Mouse (Mus musculus): ENCODE measurements around the gene Ccdc9b. TPM values are rescaled to one million over a fixed set of nuclear protein-coding genes. Genes with fewer than 3 reads are reported as not detected.

Gene Ccdc9b
- total RNA-seq, 2 experiments from 2014 or later = 4.0 to 4.7 TPM

- DNase-seq (ENCODE audit: extremely low spot score in 1 of 2, low spot score in 2 of 2) = no peak
- no peak overlapping the region for H3K4me3 ChIP-seq
- H3K27ac ChIP-seq = no peak overlapping the region
- TF ChIP-seq CTCF (IDR thresholded peaks at IDR 0.05) = peak; percentile 57
- intact Hi-C loops (cut with DNase I) = loop anchor here (5.0 kb wide), 1 partner anchor 122 kb away; no protein-coding TSS in a partner anchor
Observed at GRCm38 (mm10) chr2:118759828-118760227, 2.6 kb downstream of the Ccdc9b start.

GRCm38 (mm10) chr2:118756103-118756502 lies 6.4 kb downstream of the Ccdc9b start:
- no peak overlapping the region for H3K4me3 ChIP-seq
- intact Hi-C loops (cut with DNase I) = no loop called here
- no peak overlapping the region for H3K27ac ChIP-seq
- no peak for TF ChIP-seq CTCF (IDR thresholded peaks at IDR 0.05)
- no peak for DNase-seq (ENCODE audit: extremely low spot score in 1 of 2, low spot score in 2 of 2)

- H3K27ac ChIP-seq = no peak overlapping the region
- intact Hi-C loops (cut with DNase I) = no loop called here
- no peak overlapping the region for H3K4me3 ChIP-seq
- no peak for TF ChIP-seq CTCF (IDR thresholded peaks at IDR 0.05)
- no peak for DNase-seq (ENCODE audit: extremely low spot score in 1 of 2, low spot score in 2 of 2)
Observed at GRCm38 (mm10) chr2:118755407-118755806, 7.1 kb downstream of the Ccdc9b start.

GRCm38 (mm10) chr2:118754143-118754542 lies 8.3 kb downstream of the Ccdc9b start:
- no peak for TF ChIP-seq CTCF (IDR thresholded peaks at IDR 0.05)
- intact Hi-C loops (cut with DNase I) = no loop called here
- no peak for DNase-seq (ENCODE audit: extremely low spot score in 1 of 2, low spot score in 2 of 2)
- H3K27ac ChIP-seq = no peak overlapping the region
- no peak overlapping the region for H3K4me3 ChIP-seq

- no peak for TF ChIP-seq CTCF (IDR thresholded peaks at IDR 0.05)
- DNase-seq (ENCODE audit: extremely low spot score in 1 of 2, low spot score in 2 of 2) = no peak
- intact Hi-C loops (cut with DNase I) = no loop called here
- H3K27ac ChIP-seq = no peak overlapping the region
- no peak overlapping the region for H3K4me3 ChIP-seq
Observed at GRCm38 (mm10) chr2:118752792-118753108, 9.7 kb downstream of the Ccdc9b start.

- Histone ChIP-seq H3K4me3 (no peak overlapping the region), H3K27ac (no peak overlapping the region)
- intact Hi-C loops (cut with DNase I) = no loop called here
- DNase-seq (ENCODE audit: extremely low spot score in 1 of 2, low spot score in 2 of 2) = no peak
- TF ChIP-seq CTCF (IDR thresholded peaks at IDR 0.05) = no peak
Observed at GRCm38 (mm10) chr2:118751896-118752791, 10.3 kb downstream of the Ccdc9b start.

- no peak for DNase-seq (ENCODE audit: extremely low spot score in 1 of 2, low spot score in 2 of 2)
- intact Hi-C loops (cut with DNase I) = no loop called here
- no peak overlapping the region for H3K4me3 ChIP-seq
- no peak overlapping the region; the same call in 1 of the 2 replicates for H3K27ac ChIP-seq
- no peak for TF ChIP-seq CTCF (IDR thresholded peaks at IDR 0.05)
Observed at GRCm38 (mm10) chr2:118750476-118750875, 12.0 kb downstream of the Ccdc9b start.

GRCm38 (mm10) chr2:118749341-118749884 lies 13.0 kb downstream of the Ccdc9b start:
- DNase-seq (ENCODE audit: extremely low spot score in 1 of 2, low spot score in 2 of 2) = no peak
- intact Hi-C loops (cut with DNase I) = loop anchor here (5.0 kb wide), 1 partner anchor 113 kb away; the partner anchor contains the start of gene Ivd
- no peak overlapping the region for H3K4me3 ChIP-seq

GRCm38 (mm10) chr2:118747301-118747960 lies 15.0 kb downstream of the Ccdc9b start:
- TF ChIP-seq CTCF (IDR thresholded peaks at IDR 0.05) = no peak
- DNase-seq (ENCODE audit: extremely low spot score in 1 of 2, low spot score in 2 of 2) = no peak
- no peak overlapping the region for H3K27ac ChIP-seq
- intact Hi-C loops (cut with DNase I) = loop anchor here (5.0 kb wide), 1 partner anchor 115 kb away; the partner anchor contains the start of gene Ivd
- peak overlapping the region; percentile 92 for H3K4me3 ChIP-seq

More at GRCm38 (mm10) chr2:118749341-118749884, 13.0 kb downstream of the Ccdc9b start:
- no peak overlapping the region for H3K27ac ChIP-seq
- TF ChIP-seq CTCF (IDR thresholded peaks at IDR 0.05) = no peak; the same call in 1 of the 2 replicates

- peak overlapping the region; percentile 92 for H3K4me3 ChIP-seq
- DNase-seq (ENCODE audit: extremely low spot score in 1 of 2, low spot score in 2 of 2) = no peak
- peak overlapping the region; percentile 73 for H3K27ac ChIP-seq
- intact Hi-C loops (cut with DNase I) = loop anchor here (1.0 to 5.0 kb wide), 3 partner anchors 18 to 116 kb away; partner anchors contain the start of genes Disp2 and Ivd
- no peak for TF ChIP-seq CTCF (IDR thresholded peaks at IDR 0.05)
Observed at GRCm38 (mm10) chr2:118745915-118746901, 16.3 kb downstream of the Ccdc9b start.
